Mouse (Mus musculus) hindbrain, embryonic 13.5 days (tissue): ENCODE measurements around the gene Sprr2i. TPM values are rescaled to one million over a fixed set of nuclear protein-coding genes. Genes with fewer than 3 reads are reported as not detected.

Experiments used
- ATAC-seq: fragments of 200-750 bp; cut with Nextera tagmentation; 2 replicates; pipeline ENCODE4 v1.8.0; 2017; ENCODE audit warnings: moderate TSS enrichment; ENCODE audit not compliant: low FRiP score
- H3K27ac ChIP-seq: fragments of 300-500 bp; sonication (generic); 2 replicates; pipeline ENCODE4 v1.5.1; 2015; ENCODE audit warnings: inconsistent platforms, mild to moderate bottlenecking, moderate library complexity
- H3K27me3 ChIP-seq: fragments of 300-500 bp; sonication (generic); 2 replicates; pipeline ENCODE4 v1.6.1; 2015; ENCODE audit warnings: mild to moderate bottlenecking, inconsistent platforms
- H3K36me3 ChIP-seq: fragments of 300-500 bp; sonication (generic); 2 replicates; pipeline ENCODE4 v1.6.1; 2015; ENCODE audit warnings: mild to moderate bottlenecking, inconsistent platforms
- H3K4me1 ChIP-seq: fragments of 300-500 bp; sonication (generic); replicated peaks from 2 replicates; pipeline ENCODE4 v1.6.1; 2015; ENCODE audit warnings: inconsistent platforms
- H3K4me2 ChIP-seq: fragments of 300-500 bp; sonication (generic); 2 replicates; pipeline ENCODE4 v1.6.1; 2015; ENCODE audit warnings: inconsistent platforms, mild to moderate bottlenecking, moderate library complexity
- H3K4me3 ChIP-seq: fragments of 300-500 bp; sonication (generic); 2 replicates; pipeline ENCODE4 v1.5.1; 2015; ENCODE audit warnings: mild to moderate bottlenecking, inconsistent platforms
- H3K9ac ChIP-seq: fragments of 300-500 bp; sonication (generic); 2 replicates; pipeline ENCODE4 v1.6.1; 2015; ENCODE audit warnings: mild to moderate bottlenecking, inconsistent platforms
- H3K9me3 ChIP-seq: fragments of 300-500 bp; sonication (generic); 2 replicates; pipeline ENCODE4 v1.6.1; 2016; ENCODE audit warnings: inconsistent platforms
- WGBS: fragments of 180-500 bp; shearing (Covaris S2); methylation state at CpG from one replicate; pipeline ENCODE4 v1.1.7; 2015; 5-methylcytosine and 5-hydroxymethylcytosine counted together
- polyA plus RNA-seq: library from polyadenylated mRNA; unstranded; fragments of >200 nt; fragmentation: Nextera tagmentation; extraction: Ambion mirVana; gene quantifications from 2 replicates; pipeline ENCODE4 v1.2.1, GENCODE M21; 2015

The Sprr2i gene
- not detected in 2 replicates for polyA plus RNA-seq

DNA sequence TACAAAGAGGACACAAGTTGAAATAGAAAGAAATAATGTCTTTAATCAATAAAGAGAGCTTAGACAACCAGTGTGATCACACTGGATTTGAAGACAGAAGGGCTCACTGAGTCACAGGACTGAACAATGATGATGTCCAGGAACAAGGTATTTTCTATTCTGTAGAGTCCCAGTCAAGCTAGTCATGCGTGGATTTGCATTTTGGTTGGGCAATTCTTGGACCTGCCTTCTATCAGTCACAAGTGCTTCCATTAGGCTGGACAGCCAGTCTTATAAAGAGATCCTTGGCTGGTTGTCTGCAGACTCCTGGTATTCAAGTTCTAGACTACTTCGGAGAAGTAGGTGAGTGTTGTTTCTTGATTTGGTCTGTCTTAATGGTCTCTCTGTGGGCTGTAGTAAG, at the start of gene Sprr2i:
Sprr2i (plus strand) TSS at position 301 of the 400 bp plus-strand sequence.
- Histone ChIP-seq H3K4me1 (no peaks in the 10 kb centered on the region), H3K9me3 (no peaks in the 10 kb centered on the region), H3K4me3 (no peak within 1 kb of the TSS), H3K9ac (no peak within 1 kb of the TSS), H3K27me3 (no peaks in the 10 kb centered on the region), H3K4me2 (no peak within 1 kb of the TSS), H3K36me3 (no peaks in the 10 kb centered on the region), H3K27ac (no peak within 1 kb of the TSS)
- 98% methylated on average over 2 of the region's 2 CpGs for WGBS
- ATAC-seq: no peak

DNA sequence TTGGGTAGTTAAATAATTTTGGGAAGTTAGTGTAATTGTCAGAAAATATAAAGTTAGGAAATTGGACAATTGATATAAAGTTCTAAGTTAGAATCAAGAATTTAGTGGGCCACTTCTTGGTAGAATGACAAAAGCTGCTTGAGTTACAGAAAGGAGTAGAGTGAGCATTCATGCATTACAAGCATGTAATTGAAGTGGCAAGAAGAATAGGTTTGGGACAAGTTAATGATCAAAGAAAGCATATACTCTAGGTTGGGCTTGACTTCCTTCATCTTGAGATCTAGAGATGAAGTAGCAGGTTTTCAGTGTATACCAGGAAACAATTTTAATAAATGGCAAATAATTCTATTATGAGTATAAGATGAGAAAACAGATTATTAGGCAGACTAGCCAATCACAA, 46.2 kb upstream of the Sprr2i start:
- Histone ChIP-seq H3K9ac (no peak overlapping the region), H3K4me3 (no peak overlapping the region), H3K27ac (no peak overlapping the region), H3K4me1 (no peaks in the 10 kb centered on the region), H3K4me2 (no peak overlapping the region), H3K36me3 (no peaks in the 10 kb centered on the region), H3K27me3 (no peaks in the 10 kb centered on the region), H3K9me3 (no peaks in the 10 kb centered on the region; the same call in 1 of the 2 replicates)
- ATAC-seq: no peak

DNA sequence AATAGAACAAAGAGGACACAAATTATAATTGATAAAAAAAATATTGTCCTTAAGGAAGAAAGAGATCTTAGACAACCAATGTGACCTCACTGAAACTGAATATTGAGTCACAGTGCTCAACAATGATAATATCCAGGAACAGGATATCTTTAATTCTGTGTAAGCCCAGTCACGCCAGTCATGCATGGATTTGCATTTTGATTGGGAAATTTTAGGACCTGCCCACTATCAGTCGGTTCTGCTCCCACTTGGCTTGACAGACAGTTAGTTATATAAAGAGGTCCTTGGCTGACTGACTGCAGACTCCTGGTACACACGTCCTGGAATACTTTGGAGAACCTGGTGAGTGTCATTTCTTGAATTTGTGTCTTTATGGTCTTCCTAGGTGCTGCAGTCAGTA, 42.9 kb upstream of the Sprr2i start, which contains the start of gene Sprr2f:
Sprr2f (plus strand) TSS at position 301 of the 400 bp plus-strand sequence.
- no peaks in the 10 kb centered on the region for H3K27me3 ChIP-seq
- no peak within 1 kb of the TSS for H3K4me2 ChIP-seq
- no peak for ATAC-seq
- H3K4me3 ChIP-seq: no peak within 1 kb of the TSS
- H3K9ac ChIP-seq: no peak within 1 kb of the TSS
- no peaks in the 10 kb centered on the region for H3K36me3 ChIP-seq
- no peaks in the 10 kb centered on the region for H3K9me3 ChIP-seq
- 73% methylated on average over 3 of the region's 3 CpGs for WGBS
- no peak within 1 kb of the TSS for H3K27ac ChIP-seq
- no peaks in the 10 kb centered on the region for H3K4me1 ChIP-seq

DNA sequence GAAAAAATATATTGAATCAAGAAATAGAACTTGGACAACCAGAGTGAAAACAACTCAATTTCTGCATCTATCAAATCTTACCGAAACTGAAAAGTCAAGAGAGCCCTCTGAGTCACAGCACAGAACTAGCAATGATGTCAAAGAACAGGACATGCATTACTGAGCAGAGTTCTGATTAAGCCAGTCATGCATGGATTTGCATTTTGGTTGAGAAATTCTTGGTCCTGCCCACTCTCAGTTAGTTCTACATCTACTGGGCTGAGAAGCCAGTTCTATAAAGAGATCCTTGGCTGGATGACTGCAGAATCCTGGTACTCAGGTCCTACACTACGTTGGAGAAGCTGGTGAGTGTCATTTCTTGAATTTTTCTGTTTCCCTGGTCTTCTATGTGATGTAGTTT, 34.2 kb upstream of the Sprr2i start:
- Histone ChIP-seq H3K27me3 (no peaks in the 10 kb centered on the region), H3K36me3 (no peaks in the 10 kb centered on the region), H3K27ac (no peak overlapping the region), H3K9ac (no peak overlapping the region), H3K4me1 (no peaks in the 10 kb centered on the region), H3K4me2 (no peak overlapping the region), H3K4me3 (no peak overlapping the region), H3K9me3 (no peaks in the 10 kb centered on the region)
- 80% methylated on average over 2 of the region's 2 CpGs for WGBS
- ATAC-seq: no peak

DNA sequence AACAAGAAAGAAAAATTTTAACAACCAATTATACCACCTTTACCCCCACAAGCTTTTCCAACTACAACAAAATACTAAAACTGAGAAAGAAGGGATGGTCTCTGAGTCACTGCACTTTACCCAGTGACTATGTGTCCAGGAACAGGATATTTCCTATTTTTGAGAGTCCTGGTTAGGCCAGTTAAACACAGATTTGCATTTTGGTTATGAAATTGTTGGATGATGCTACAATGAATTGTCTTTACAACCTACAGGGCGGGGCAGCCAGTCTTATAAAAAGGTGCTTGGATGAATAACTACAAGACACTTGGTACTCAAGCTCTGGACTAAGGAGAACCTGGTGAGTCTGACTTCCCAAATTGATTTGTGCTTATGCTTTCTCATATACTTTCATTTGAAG, 22.4 kb upstream of the Sprr2i start, which contains the start of gene Sprr2h:
Sprr2h (plus strand) TSS at position 301 of the 400 bp plus-strand sequence.
- no peaks in the 10 kb centered on the region for H3K36me3 ChIP-seq
- 87% methylated on average over 1 of the region's 1 CpGs for WGBS
- no peaks in the 10 kb centered on the region for H3K4me1 ChIP-seq
- H3K4me3 ChIP-seq: no peak within 1 kb of the TSS
- H3K27me3 ChIP-seq: no peaks in the 10 kb centered on the region
- no peak within 1 kb of the TSS for H3K27ac ChIP-seq
- H3K9ac ChIP-seq: no peak within 1 kb of the TSS
- no peak for ATAC-seq
- no peak within 1 kb of the TSS for H3K4me2 ChIP-seq
- no peaks in the 10 kb centered on the region for H3K9me3 ChIP-seq

DNA sequence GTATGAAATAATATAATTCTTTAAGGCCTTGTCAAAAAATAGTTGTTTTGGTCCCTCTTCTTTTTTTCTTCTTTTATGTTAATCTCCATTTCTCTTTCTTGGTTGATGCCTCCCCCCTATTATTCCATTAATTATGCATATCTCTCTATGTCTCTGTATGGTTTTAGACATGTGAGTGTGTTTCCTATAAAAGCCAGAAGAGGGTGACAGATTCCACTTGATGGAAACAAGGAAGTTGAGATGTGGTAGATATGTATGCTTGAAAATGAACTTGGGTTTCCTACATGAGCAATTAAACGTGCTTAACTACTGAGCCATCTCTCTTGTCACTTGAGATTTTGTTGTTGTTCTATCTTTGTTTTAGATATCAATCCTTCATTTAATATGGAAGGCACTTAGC, 13.5 kb upstream of the Sprr2i start:
- Histone ChIP-seq H3K27me3 (no peaks in the 10 kb centered on the region), H3K9ac (no peak overlapping the region), H3K4me3 (no peak overlapping the region), H3K27ac (no peak overlapping the region), H3K36me3 (no peaks in the 10 kb centered on the region), H3K9me3 (no peaks in the 10 kb centered on the region), H3K4me1 (no peaks in the 10 kb centered on the region), H3K4me2 (no peak overlapping the region)
- WGBS: 64% methylated on average over 1 of the region's 1 CpGs
- ATAC-seq: no peak

DNA sequence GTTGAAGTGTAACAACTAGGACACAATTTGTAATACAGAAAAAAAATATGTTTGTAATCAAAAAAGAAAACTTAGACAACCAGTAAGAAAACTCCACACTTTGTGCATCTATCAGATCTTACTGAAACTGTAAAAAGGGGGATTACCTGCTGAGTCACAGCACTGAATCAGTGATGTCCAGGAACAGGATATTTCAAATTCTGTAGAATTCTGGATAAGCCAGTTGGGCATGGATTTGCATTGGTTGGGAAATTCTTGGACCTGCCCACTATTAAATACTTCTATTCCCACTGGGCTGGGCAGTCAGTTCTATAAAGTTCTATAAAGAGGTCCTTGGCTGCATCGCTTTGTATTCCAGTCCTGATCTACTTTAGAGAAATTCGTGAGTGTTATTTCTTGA, 10.0 kb downstream of the Sprr2i start, which contains the start of gene Sprr2j-ps:
Sprr2j-ps (plus strand) TSS at position 301 of the 400 bp plus-strand sequence.
- Histone ChIP-seq H3K4me2 (no peak within 1 kb of the TSS), H3K27ac (no peak within 1 kb of the TSS), H3K27me3 (no peaks in the 10 kb centered on the region), H3K4me3 (no peak within 1 kb of the TSS), H3K9ac (no peak within 1 kb of the TSS), H3K9me3 (no peaks in the 10 kb centered on the region), H3K4me1 (no peaks in the 10 kb centered on the region), H3K36me3 (no peaks in the 10 kb centered on the region)
- ATAC-seq: no peak
- 99% methylated on average over 2 of the region's 2 CpGs for WGBS

DNA sequence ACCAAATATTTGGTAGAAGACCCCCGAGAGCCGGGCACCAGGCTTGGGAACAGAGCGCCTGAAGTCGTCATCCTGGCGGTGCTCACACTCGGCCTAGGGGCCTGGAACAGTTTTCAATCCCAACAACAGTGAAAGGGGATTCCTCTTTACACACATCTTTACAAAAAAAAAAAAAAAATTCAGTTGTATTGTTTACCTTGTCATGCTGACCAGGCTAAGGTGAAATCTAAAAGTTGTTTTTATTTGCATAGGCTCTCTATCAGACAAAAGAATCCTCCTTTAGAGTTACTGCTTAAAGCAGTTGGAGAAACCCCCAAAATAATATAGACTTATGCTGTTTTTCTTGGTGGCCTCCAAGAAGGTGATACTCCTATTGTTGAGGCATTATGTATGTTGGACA, 21.5 kb downstream of the Sprr2i start, which contains the start of gene Gm9774:
Gm9774 (minus strand) TSS at position 101 of the 400 bp plus-strand sequence.
- Histone ChIP-seq H3K27ac (no peak within 1 kb of the TSS), H3K9ac (no peak within 1 kb of the TSS), H3K27me3 (no peaks in the 10 kb centered on the region), H3K4me3 (no peak within 1 kb of the TSS), H3K9me3 (0 out of 2 replicates have a peak, but pooled peaks cover 3% of the 10 kb centered on the region), H3K4me2 (no peak within 1 kb of the TSS), H3K4me1 (no peaks in the 10 kb centered on the region), H3K36me3 (no peaks in the 10 kb centered on the region)
- no peak for ATAC-seq
- WGBS: 94% methylated on average over 6 of the region's 6 CpGs

DNA sequence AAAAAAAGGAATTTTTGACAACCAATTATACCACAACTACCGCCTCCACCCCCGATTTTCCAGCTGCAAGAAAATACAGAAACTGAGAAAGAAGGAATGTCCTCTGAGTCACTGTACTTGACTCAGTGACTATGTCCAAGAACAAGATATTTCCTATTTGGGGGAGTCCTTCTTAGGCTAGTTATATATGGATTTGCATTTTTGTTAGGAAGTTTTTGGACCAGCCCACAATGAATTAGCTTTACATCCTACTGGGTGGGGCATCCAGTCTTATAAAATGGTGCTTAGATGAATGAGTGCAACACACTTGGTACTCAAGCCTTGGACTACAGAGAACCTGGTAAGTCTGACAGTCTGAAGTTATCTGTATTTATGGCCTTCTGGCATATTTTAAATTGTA, 24.5 kb downstream of the Sprr2i start, which contains the start of gene Sprr2k:
Sprr2k (plus strand) TSS at position 301 of the 400 bp plus-strand sequence.
- WGBS: 93% methylated on average over 2 of the region's 2 CpGs
- Histone ChIP-seq H3K36me3 (no peaks in the 10 kb centered on the region), H3K4me1 (no peaks in the 10 kb centered on the region), H3K4me2 (no peak within 1 kb of the TSS), H3K27me3 (no peaks in the 10 kb centered on the region), H3K4me3 (no peak within 1 kb of the TSS), H3K9ac (no peak within 1 kb of the TSS), H3K27ac (no peak within 1 kb of the TSS), H3K9me3 (0 out of 2 replicates have a peak, but pooled peaks cover 3% of the 10 kb centered on the region)
- no peak for ATAC-seq

DNA sequence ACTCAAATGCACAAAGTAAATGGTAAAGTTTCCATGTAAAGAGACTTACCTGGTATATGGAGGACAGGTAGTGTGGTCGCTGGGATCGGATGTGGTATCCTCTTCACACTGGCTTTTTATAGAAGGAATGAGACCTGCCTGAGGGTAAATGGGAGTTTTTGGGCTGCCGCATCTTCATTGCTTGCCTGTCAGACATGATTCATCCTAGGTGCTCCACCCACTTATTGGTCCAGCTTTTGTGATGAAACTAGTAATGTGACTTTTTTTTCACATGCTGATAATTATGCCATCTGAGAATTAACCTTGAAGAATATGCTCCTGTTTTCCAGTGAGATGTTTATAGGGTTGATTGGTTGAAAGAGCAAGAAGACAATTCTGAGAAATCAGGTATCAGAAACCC, 30.9 kb downstream of the Sprr2i start, which contains the start of gene Sprr1b:
Sprr1b (minus strand) TSS at position 101 of the 400 bp plus-strand sequence.
- no peak within 1 kb of the TSS for H3K27ac ChIP-seq
- H3K4me3 ChIP-seq: no peak within 1 kb of the TSS
- H3K27me3 ChIP-seq: no peaks in the 10 kb centered on the region
- ATAC-seq: no peak
- WGBS: 88% methylated on average over 3 of the region's 3 CpGs
- H3K4me1 ChIP-seq: no peaks in the 10 kb centered on the region
- no peaks in the 10 kb centered on the region for H3K9me3 ChIP-seq
- no peak within 1 kb of the TSS for H3K4me2 ChIP-seq
- H3K9ac ChIP-seq: no peak within 1 kb of the TSS
- no peaks in the 10 kb centered on the region for H3K36me3 ChIP-seq

DNA sequence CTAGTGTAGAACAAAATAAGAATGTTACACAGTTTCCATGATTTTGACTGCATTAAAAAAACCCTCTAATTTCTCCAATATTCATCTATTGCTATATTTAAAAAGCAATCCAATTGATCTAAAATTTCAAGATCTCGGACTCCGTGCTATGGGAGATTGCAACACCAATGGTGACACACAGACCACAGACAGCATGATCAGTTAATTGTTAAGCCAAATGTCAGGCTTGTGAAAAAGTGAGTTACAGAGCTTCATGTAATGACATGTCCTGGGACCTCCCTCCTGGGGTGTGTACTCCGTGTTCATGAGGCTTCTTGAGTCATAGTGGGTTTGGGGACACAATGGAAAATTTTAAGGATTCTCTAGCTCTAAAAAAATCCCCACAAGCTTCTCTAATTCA, 32.4 kb downstream of the Sprr2i start:
- H3K27ac ChIP-seq: no peak overlapping the region
- no peak overlapping the region for H3K4me3 ChIP-seq
- ATAC-seq: no peak
- H3K9ac ChIP-seq: no peak overlapping the region
- no peaks in the 10 kb centered on the region for H3K36me3 ChIP-seq
- no peaks in the 10 kb centered on the region for H3K27me3 ChIP-seq
- WGBS: 96% methylated on average over 3 of the region's 3 CpGs
- H3K4me2 ChIP-seq: no peak overlapping the region
- H3K9me3 ChIP-seq: no peaks in the 10 kb centered on the region
- no peaks in the 10 kb centered on the region for H3K4me1 ChIP-seq

DNA sequence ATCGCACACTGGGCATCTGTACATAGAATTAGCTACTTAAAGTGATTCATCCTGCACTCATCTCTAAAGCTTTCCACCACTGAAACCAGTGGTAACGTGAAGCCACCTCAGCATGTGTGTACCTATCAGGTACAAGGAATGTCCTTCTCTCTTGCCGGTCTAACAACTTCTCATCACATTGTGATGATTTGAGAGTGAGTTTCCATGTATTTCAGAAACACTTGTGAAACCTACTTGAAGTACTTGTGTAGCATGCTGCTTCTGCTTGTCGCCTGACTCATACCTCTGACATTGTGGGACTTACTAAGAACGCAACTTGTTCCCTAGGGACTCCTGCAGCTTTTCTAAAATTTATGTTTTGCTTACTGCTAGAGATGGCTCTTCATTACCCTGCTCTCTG, 47.4 kb downstream of the Sprr2i start:
- no peak overlapping the region for H3K9ac ChIP-seq
- H3K4me3 ChIP-seq: no peak overlapping the region
- no peak overlapping the region for H3K27ac ChIP-seq
- H3K9me3 ChIP-seq: no peaks in the 10 kb centered on the region
- H3K4me2 ChIP-seq: no peak overlapping the region
- 93% methylated on average over 5 of the region's 5 CpGs for WGBS
- H3K36me3 ChIP-seq: no peaks in the 10 kb centered on the region
- ATAC-seq: no peak
- H3K27me3 ChIP-seq: no peaks in the 10 kb centered on the region
- no peaks in the 10 kb centered on the region for H3K4me1 ChIP-seq

DNA sequence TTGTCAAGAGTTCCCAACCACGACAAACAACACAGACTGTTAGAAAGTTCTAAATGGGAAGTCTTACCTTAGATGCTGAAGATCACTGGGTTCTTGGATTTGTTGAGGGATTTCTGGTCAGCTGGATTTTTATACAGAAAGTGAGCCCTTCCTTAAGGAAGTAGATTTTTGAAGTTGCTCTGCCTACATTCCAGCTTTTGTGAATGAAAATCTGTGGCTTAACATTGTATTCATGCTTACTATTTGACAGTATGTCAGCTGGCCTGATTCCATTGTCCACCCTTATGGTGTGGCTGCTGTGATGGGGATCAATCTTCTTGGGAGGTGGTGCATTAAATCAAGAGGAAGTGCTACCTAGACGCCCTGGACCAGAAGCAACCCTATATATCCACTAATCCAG, 50.8 kb downstream of the Sprr2i start, which contains the start of gene Sprr3:
Sprr3 (minus strand) TSS at position 101 of the 400 bp plus-strand sequence.
- no peak within 1 kb of the TSS for H3K4me3 ChIP-seq
- H3K9me3 ChIP-seq: no peaks in the 10 kb centered on the region
- no peaks in the 10 kb centered on the region for H3K4me1 ChIP-seq
- no peaks in the 10 kb centered on the region for H3K27me3 ChIP-seq
- H3K9ac ChIP-seq: no peak within 1 kb of the TSS
- H3K27ac ChIP-seq: no peak within 1 kb of the TSS
- WGBS: 65% methylated on average over 2 of the region's 2 CpGs
- H3K36me3 ChIP-seq: no peaks in the 10 kb centered on the region
- no peak for ATAC-seq
- no peak within 1 kb of the TSS for H3K4me2 ChIP-seq
